Mouse (Mus musculus): ENCODE data around the gene Ets2. TPM values are rescaled to one million over a fixed set of nuclear protein-coding genes. Genes with fewer than 3 reads are reported as not detected.

Ets2 gene
- polyA plus RNA-seq, 1 experiment from 2014 or later: 30.6 TPM

Other genes starting within 250 kb of the Ets2 start
- gene Erg, start 115.5 kb upstream of the Ets2 start, polyA plus RNA-seq (2015; fragmentation: Nextera tagmentation; extraction: Ambion mirVana): 2.3 and 2.9 TPM in 2 replicates